Mouse (Mus musculus) olfactory bulb, adult 2 months (tissue): ENCODE data around the gene Fcgr2b.

Experiments used
- CTCF ChIP-seq: fragments of 200-500 bp; IDR thresholded peaks from 2 replicates; pipeline ENCODE4 v1.5.1; 2012; ENCODE audit warnings: low read depth, mild to moderate bottlenecking, low read length, moderate library complexity; ENCODE audit not compliant: insufficient read depth
- POLR2A ChIP-seq: fragments of 200-500 bp; IDR thresholded peaks from 2 replicates; pipeline ENCODE4 v1.6.1; 2012; ENCODE audit warnings: mild to moderate bottlenecking, low read depth, low read length, moderate library complexity; ENCODE audit not compliant: insufficient read depth

DNA sequence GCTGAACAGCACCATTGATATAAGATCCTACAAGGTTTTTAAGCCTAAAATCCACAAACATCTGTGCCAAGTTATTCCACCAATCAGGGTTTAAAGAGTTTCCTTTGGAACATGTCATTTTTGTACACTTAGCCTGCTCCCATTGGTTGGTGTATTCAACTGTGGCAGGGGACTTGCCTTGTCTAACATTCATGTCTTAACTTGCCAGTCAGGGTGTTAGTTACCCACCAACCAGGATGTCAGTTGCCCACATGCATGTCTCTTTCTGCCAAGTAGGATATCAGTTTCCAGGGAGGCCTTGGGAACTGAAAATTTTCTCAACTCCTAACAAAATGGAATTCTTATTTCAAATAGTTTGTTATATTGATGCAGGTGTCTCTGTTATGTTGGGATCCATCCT, 29.2 kb upstream of the Fcgr2b start:
- TF ChIP-seq CTCF (no peak), POLR2A (no peak)
